Mouse (Mus musculus) C2C12 (cell line): ENCODE measurements at regions not wholly inside any gene's neighbourhood (a gene's known extent, or its start where the extent isn't known, plus 50 kb on each side); places are given as distances from the start of the nearest gene placed in this dataset.

ENCODE experiments used
- CEBPB ChIP-seq: IDR thresholded peaks from one replicate; pipeline ENCODE4 v1.6.1; 2011; ENCODE audit warnings: low read depth, mild to moderate bottlenecking, control low read depth, moderate library complexity
- CTCF ChIP-seq: IDR thresholded peaks from one replicate; pipeline ENCODE4 v1.5.1; 2011; ENCODE audit not compliant: control insufficient read depth, insufficient read depth, insufficient read length
- MAX ChIP-seq: IDR thresholded peaks from one replicate; pipeline ENCODE4 v1.6.1; 2011; ENCODE audit warnings: mild to moderate bottlenecking, control low read depth
- MYOD1 ChIP-seq: IDR thresholded peaks from one replicate; pipeline ENCODE4 v1.6.1; 2011; ENCODE audit warnings: low read depth; ENCODE audit not compliant: control insufficient read depth, insufficient read length
- MYOG ChIP-seq: IDR thresholded peaks from one replicate; pipeline ENCODE4 v1.6.1; 2011; ENCODE audit not compliant: control insufficient read depth, insufficient read length; ENCODE audit errors: extremely low read depth
- USF1 ChIP-seq: IDR thresholded peaks from one replicate; pipeline ENCODE4 v1.6.1; 2011; ENCODE audit warnings: low read depth, mild to moderate bottlenecking, control low read depth, moderate library complexity

- TF ChIP-seq USF1 (no peak), CTCF (no peak), MYOG (no peak), MAX (no peak), CEBPB (no peak), MYOD1 (no peak)
Observed at GRCm38 (mm10) chr2:84531215-84531614, 54.6 kb upstream of the Tfpi start.
